Mouse (Mus musculus) stomach, embryonic 14.5 days (tissue): ENCODE data around the gene Ildr2. TPM values are rescaled to one million over a fixed set of nuclear protein-coding genes. Genes with fewer than 3 reads are reported as not detected.
A peak's percentile ranks its signal among the peaks of the same experiment; 100 is the strongest.

Source experiments
- ATAC-seq: fragments of 200-750 bp; cut with Nextera tagmentation; 2 replicates; pipeline ENCODE4 v1.8.0; 2017; ENCODE audit warnings: low read depth, moderate TSS enrichment; ENCODE audit not compliant: insufficient number of reproducible peaks, insufficient read depth, low FRiP score
- H3K27ac ChIP-seq: fragments of 300-500 bp; sonication (generic); 2 replicates; pipeline ENCODE4 v1.5.1; 2014; ENCODE audit warnings: mild to moderate bottlenecking, low read length, moderate library complexity, mixed read lengths
- H3K27me3 ChIP-seq: fragments of 300-500 bp; sonication (generic); 2 replicates; pipeline ENCODE4 v1.6.1; 2014; ENCODE audit warnings: low read length, control low read depth, mixed read lengths; ENCODE audit not compliant: control insufficient read depth, insufficient read depth
- H3K36me3 ChIP-seq: fragments of 300-500 bp; sonication (generic); 2 replicates; pipeline ENCODE4 v1.6.1; 2014; ENCODE audit warnings: mild to moderate bottlenecking, control low read depth, low read length, moderate library complexity, mixed read lengths; ENCODE audit not compliant: control insufficient read depth, insufficient read depth
- H3K4me1 ChIP-seq: fragments of 300-500 bp; sonication (generic); 2 replicates; pipeline ENCODE4 v1.6.1; 2014; ENCODE audit warnings: low read length, control low read depth, mixed read lengths; ENCODE audit not compliant: control insufficient read depth, insufficient read depth
- H3K4me2 ChIP-seq: fragments of 300-500 bp; sonication (generic); replicated peaks from 2 replicates; pipeline ENCODE4 v1.6.1; 2014; ENCODE audit warnings: low read depth, low read length, control low read depth
- H3K4me3 ChIP-seq: fragments of 300-500 bp; sonication (generic); 2 replicates; pipeline ENCODE4 v1.5.1; 2014; ENCODE audit warnings: low read depth, low read length, control low read depth
- H3K9ac ChIP-seq: fragments of 300-500 bp; sonication (generic); replicated peaks from 2 replicates; pipeline ENCODE4 v1.6.1; 2014; ENCODE audit warnings: low read depth, mild to moderate bottlenecking, control low read depth, low read length, moderate library complexity, mixed read lengths
- H3K9me3 ChIP-seq: fragments of 300-500 bp; sonication (generic); 2 replicates; pipeline ENCODE4 v1.6.1; 2016; ENCODE audit warnings: low read depth, low read length, control low read depth; ENCODE audit not compliant: control insufficient read depth
- WGBS: fragments of 180-500 bp; shearing (Covaris S2); extraction: QIAGEN DNeasy Blood & Tissue Kit; methylation state at CpG from one replicate; pipeline ENCODE4 v1.1.7; 2014; 5-methylcytosine and 5-hydroxymethylcytosine counted together
- polyA plus RNA-seq: library from polyadenylated mRNA; unstranded; fragments of >200 nt; fragmentation: Nextera tagmentation; extraction: Ambion mirVana; gene quantifications from 2 replicates; pipeline ENCODE4 v1.2.1, GENCODE M21; 2014

Ildr2 gene
- polyA plus RNA-seq, 1 experiment from 2014 or later = 1.1 TPM

DNA sequence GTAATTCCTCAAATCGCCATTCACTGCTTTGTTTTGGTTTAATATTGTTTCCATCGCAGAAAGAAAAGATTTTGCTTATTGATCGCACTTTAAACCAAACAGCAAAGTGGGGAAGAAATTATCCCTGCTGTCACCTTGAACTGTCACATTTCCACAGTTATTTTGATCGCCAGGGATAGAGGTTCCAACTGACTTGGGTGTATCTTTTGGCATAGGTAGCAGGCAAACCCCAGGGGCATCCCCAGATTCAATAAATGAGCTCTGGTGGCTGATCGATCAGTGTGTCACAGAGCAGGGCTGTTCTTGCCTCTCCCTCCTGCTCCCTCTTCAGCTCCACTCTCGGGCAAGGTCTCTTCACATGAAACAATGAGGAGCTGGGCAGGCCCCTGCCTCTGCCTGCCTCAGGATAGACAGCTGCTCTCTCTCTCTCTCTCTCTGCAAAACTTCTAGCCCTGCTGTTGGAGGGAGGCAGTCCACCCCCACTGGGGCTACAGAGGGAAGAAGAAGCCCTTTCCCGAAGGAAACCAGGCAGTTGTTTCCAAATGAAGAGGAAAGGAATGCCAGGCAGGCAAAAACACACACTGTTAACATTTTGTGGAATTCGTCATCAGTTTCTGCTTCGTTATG is 25.8 kb downstream of the Ildr2 start:
- 43% methylated on average over 9 of the region's 9 CpGs for WGBS
- Histone ChIP-seq H3K27me3 (no peaks in the 10 kb centered on the region), H3K9me3 (no peaks in the 10 kb centered on the region), H3K4me3 (no peak overlapping the region), H3K27ac (no peak overlapping the region; the same call in 1 of the 2 replicates), H3K36me3 (no peaks in the 10 kb centered on the region), H3K9ac (no peak overlapping the region), H3K4me2 (no peak overlapping the region), H3K4me1 (peaks cover 6% of the 10 kb centered on the region; the same call in 1 of the 2 replicates)
- ATAC-seq = no peak

- H3K9me3 ChIP-seq = no peaks in the 10 kb centered on the region
- no peak overlapping the region for H3K9ac ChIP-seq
- no peaks in the 10 kb centered on the region for H3K36me3 ChIP-seq
- peaks cover 6% of the 10 kb centered on the region; the same call in 1 of the 2 replicates for H3K4me1 ChIP-seq
- H3K27ac ChIP-seq = no peak overlapping the region
- no peak overlapping the region for H3K4me2 ChIP-seq
- no peak for ATAC-seq
- 23% methylated on average over 1 of the region's 1 CpGs for WGBS
- no peak overlapping the region for H3K4me3 ChIP-seq
- H3K27me3 ChIP-seq = no peaks in the 10 kb centered on the region
These were observed 26.6 kb downstream of the Ildr2 start for GRCm38 (mm10) chr1:166280566-166280965.

- ATAC-seq = no peak
- no peak overlapping the region for H3K9ac ChIP-seq
- H3K4me2 ChIP-seq = no peak overlapping the region
- H3K36me3 ChIP-seq = no peaks in the 10 kb centered on the region
- no peaks in the 10 kb centered on the region for H3K27me3 ChIP-seq
- peaks cover 6% of the 10 kb centered on the region; the same call in 1 of the 2 replicates for H3K4me1 ChIP-seq
- no peak overlapping the region for H3K4me3 ChIP-seq
- H3K27ac ChIP-seq = no peak overlapping the region
- WGBS = 57% methylated on average over 1 of the region's 1 CpGs
- no peaks in the 10 kb centered on the region for H3K9me3 ChIP-seq
These were observed 27.3 kb downstream of the Ildr2 start for GRCm38 (mm10) chr1:166281287-166281686.

- no peaks in the 10 kb centered on the region for H3K36me3 ChIP-seq
- H3K4me3 ChIP-seq = no peak overlapping the region
- no peak overlapping the region for H3K4me2 ChIP-seq
- ATAC-seq = no peak
- no peaks in the 10 kb centered on the region for H3K9me3 ChIP-seq
- no peak overlapping the region for H3K9ac ChIP-seq
- peaks cover 6% of the 10 kb centered on the region; the same call in 1 of the 2 replicates for H3K4me1 ChIP-seq
- no peaks in the 10 kb centered on the region for H3K27me3 ChIP-seq
- 71% methylated on average over 3 of the region's 3 CpGs for WGBS
- H3K27ac ChIP-seq = no peak overlapping the region
These were observed 27.9 kb downstream of the Ildr2 start for GRCm38 (mm10) chr1:166281836-166282235.

DNA sequence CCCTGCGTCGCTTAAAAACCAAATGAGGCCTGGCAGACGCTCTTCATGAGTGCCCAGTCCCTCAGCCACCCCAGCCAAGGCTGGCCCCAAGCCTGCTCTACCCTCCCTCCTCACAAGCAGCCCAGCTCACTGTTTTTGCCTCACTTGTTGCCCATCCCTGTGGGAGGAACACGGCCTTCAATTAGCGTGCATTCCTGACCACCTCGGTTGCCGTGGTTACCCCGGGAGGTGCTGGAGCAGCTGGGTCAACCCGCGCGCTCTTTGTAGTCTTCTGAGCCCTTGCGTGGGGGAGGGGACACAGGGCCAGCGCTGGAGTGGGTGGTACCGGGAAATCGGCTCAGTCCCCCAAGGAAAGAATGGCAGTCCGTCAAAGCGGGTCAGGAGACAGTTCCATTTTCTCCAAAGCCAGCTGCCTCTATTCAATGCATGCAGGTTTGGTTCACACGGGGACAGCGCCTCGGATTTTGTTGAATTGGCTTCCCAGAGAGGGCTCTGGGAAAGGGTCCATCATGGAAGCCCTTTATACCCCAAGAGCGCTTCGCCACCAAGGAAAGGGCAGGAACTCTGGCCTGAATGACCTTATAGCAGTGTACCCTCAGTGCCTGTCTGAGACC is 28.8 kb downstream of the Ildr2 start:
- Histone ChIP-seq H3K36me3 (no peaks in the 10 kb centered on the region), H3K27me3 (no peaks in the 10 kb centered on the region), H3K4me2 (peak overlapping the region; percentile 38), H3K27ac (no peak overlapping the region), H3K4me3 (peak overlapping the region; percentile 3; the same call in 1 of the 2 replicates), H3K4me1 (peaks cover 6% of the 10 kb centered on the region; the same call in 1 of the 2 replicates), H3K9me3 (no peaks in the 10 kb centered on the region), H3K9ac (no peak overlapping the region)
- ATAC-seq = peak; percentile 90
- 7% methylated on average over 22 of the region's 22 CpGs for WGBS

GRCm38 (mm10) chr1:166283451-166283850 is 29.5 kb downstream of the Ildr2 start:
- Histone ChIP-seq H3K9me3 (no peaks in the 10 kb centered on the region), H3K4me2 (no peak overlapping the region), H3K27ac (no peak overlapping the region), H3K4me1 (peaks cover 6% of the 10 kb centered on the region; the same call in 1 of the 2 replicates), H3K36me3 (no peaks in the 10 kb centered on the region), H3K9ac (no peak overlapping the region), H3K27me3 (no peaks in the 10 kb centered on the region), H3K4me3 (no peak overlapping the region)
- ATAC-seq = no peak
- 87% methylated on average over 6 of the region's 6 CpGs for whole genome bisulfite sequencing

DNA sequence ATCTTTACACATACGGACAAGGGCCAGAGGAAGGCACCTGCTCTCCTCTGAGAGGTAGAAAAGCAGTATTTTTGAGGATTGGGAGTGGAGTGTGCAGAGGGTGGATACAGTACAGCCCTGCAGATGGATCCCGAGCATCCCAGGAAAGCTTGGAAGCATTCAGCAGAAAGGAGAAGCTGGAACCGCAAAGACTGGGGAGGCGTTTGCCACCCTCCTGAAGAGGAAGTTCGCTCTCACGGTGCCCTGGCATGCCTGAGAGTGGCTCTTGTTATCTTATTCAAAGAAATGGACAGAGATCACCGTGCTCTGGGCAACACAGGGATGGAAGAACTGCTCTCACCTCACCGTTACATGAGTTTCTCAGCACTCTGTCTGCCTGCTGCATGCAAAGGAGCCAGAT is 30.5 kb downstream of the Ildr2 start:
- Histone ChIP-seq H3K4me3 (no peak overlapping the region), H3K27ac (no peak overlapping the region), H3K4me1 (peaks cover 6% of the 10 kb centered on the region; the same call in 1 of the 2 replicates), H3K9ac (no peak overlapping the region), H3K27me3 (no peaks in the 10 kb centered on the region), H3K9me3 (no peaks in the 10 kb centered on the region), H3K36me3 (no peaks in the 10 kb centered on the region), H3K4me2 (no peak overlapping the region)
- WGBS = 79% methylated on average over 8 of the region's 8 CpGs
- ATAC-seq = no peak

GRCm38 (mm10) chr1:166286231-166286630 is 32.3 kb downstream of the Ildr2 start:
- Histone ChIP-seq H3K27me3 (no peaks in the 10 kb centered on the region), H3K4me2 (no peak overlapping the region), H3K9ac (no peak overlapping the region), H3K27ac (no peak overlapping the region), H3K36me3 (no peaks in the 10 kb centered on the region), H3K4me1 (no peaks in the 10 kb centered on the region; the same call in 1 of the 2 replicates), H3K4me3 (no peak overlapping the region), H3K9me3 (no peaks in the 10 kb centered on the region)
- WGBS = 84% methylated on average over 9 of the region's 9 CpGs
- ATAC-seq = no peak
